Mouse (Mus musculus): Measurements from ENCODE around the gene Evi2. TPM values are rescaled to one million over a fixed set of nuclear protein-coding genes. Genes with fewer than 3 reads are reported as not detected.
A peak's percentile ranks its signal among the peaks of the same experiment; 100 is the strongest.

Evi2 gene
- polyA plus RNA-seq, 1 experiment from 2014 or later = 1.1 TPM

GRCm38 (mm10) chr11:79563493-79563892, 33.1 kb upstream of the Evi2 start:
- Histone ChIP-seq H3K27ac (replicated peaks in 1 of 2; ENCODE audit: control insufficient read depth in 1 of 2, insufficient read depth in 1 of 2, low read depth in 2 of 2, low read length in 2 of 2) (no peak overlapping the region), H3K4me2 (ENCODE audit: low read length) (no peak overlapping the region), H3K4me1 (ENCODE audit: control insufficient read depth in 2 of 2, insufficient read depth in 2 of 2, low read length in 2 of 2) (no peaks in the 10 kb centered on the region), H3K4me3 (ENCODE audit: control insufficient read depth in 1 of 2, insufficient read depth in 1 of 2, low read depth in 1 of 2, low read length in 2 of 2) (no peak overlapping the region), H3K9ac (ENCODE audit: low read length) (no peak overlapping the region), H3K9me3 (ENCODE audit: control insufficient read depth, low read length) (no peaks in the 10 kb centered on the region), H3K36me3 (ENCODE audit: control insufficient read depth, insufficient read depth, low read length) (peaks cover 77% of the 10 kb centered on the region), H3K27me3 (ENCODE audit: control insufficient read depth, insufficient read depth, low read length) (no peaks in the 10 kb centered on the region)
- WGBS = 91% methylated on average over 7 of the region's 7 CpGs
- no peak for ATAC-seq (ENCODE audit: insufficient number of reproducible peaks, insufficient read depth, low FRiP score, low read depth)

GRCm38 (mm10) chr11:79560536-79560935, 30.1 kb upstream of the Evi2 start:
- no peaks in the 10 kb centered on the region for H3K27me3 ChIP-seq (ENCODE audit: control insufficient read depth, insufficient read depth, low read length)
- no peak overlapping the region for H3K4me3 ChIP-seq (ENCODE audit: control insufficient read depth in 1 of 2, insufficient read depth in 1 of 2, low read depth in 1 of 2, low read length in 2 of 2)

GRCm38 (mm10) chr11:79552622-79553021, 22.2 kb upstream of the Evi2 start:
- peaks cover 0 to 6% of the 10 kb centered on the region in 2 experiments; a peak in 1 of 4 replicates for H3K4me1 ChIP-seq (ENCODE audit: control insufficient read depth in 2 of 2, insufficient read depth in 2 of 2, low read length in 2 of 2)
- 44% methylated on average over 1 of the region's 1 CpGs for whole genome bisulfite sequencing
- ATAC-seq (ENCODE audit: insufficient number of reproducible peaks, insufficient read depth, low FRiP score, low read depth) = no peak
- H3K27me3 ChIP-seq (ENCODE audit: control insufficient read depth, insufficient read depth, low read length) = no peaks in the 10 kb centered on the region
- no peak overlapping the region for H3K9ac ChIP-seq (ENCODE audit: low read length)
- no peak overlapping the region for H3K4me2 ChIP-seq (ENCODE audit: low read length)
- no peak overlapping the region for H3K27ac ChIP-seq (replicated peaks in 1 of 2; ENCODE audit: control insufficient read depth in 1 of 2, insufficient read depth in 1 of 2, low read depth in 2 of 2, low read length in 2 of 2)
- H3K9me3 ChIP-seq (ENCODE audit: control insufficient read depth, low read length) = no peaks in the 10 kb centered on the region
- H3K36me3 ChIP-seq (ENCODE audit: control insufficient read depth, insufficient read depth, low read length) = peaks cover 88% of the 10 kb centered on the region
- H3K4me3 ChIP-seq (ENCODE audit: control insufficient read depth in 1 of 2, insufficient read depth in 1 of 2, low read depth in 1 of 2, low read length in 2 of 2) = no peak overlapping the region

More at GRCm38 (mm10) chr11:79560536-79560935, 30.1 kb upstream of the Evi2 start:
- H3K4me2 ChIP-seq (ENCODE audit: low read length) = no peak overlapping the region
- WGBS = 91% methylated on average over 4 of the region's 4 CpGs
- H3K9ac ChIP-seq (ENCODE audit: low read length) = no peak overlapping the region
- ATAC-seq (ENCODE audit: insufficient number of reproducible peaks, insufficient read depth, low FRiP score, low read depth) = no peak
- no peaks in the 10 kb centered on the region for H3K9me3 ChIP-seq (ENCODE audit: control insufficient read depth, low read length)
- no peaks in the 10 kb centered on the region for H3K4me1 ChIP-seq (ENCODE audit: control insufficient read depth in 2 of 2, insufficient read depth in 2 of 2, low read length in 2 of 2)
- H3K27ac ChIP-seq (replicated peaks in 1 of 2; ENCODE audit: control insufficient read depth in 1 of 2, insufficient read depth in 1 of 2, low read depth in 2 of 2, low read length in 2 of 2) = no peak overlapping the region
- peaks cover 71% of the 10 kb centered on the region for H3K36me3 ChIP-seq (ENCODE audit: control insufficient read depth, insufficient read depth, low read length)

- no peak overlapping the region for H3K9ac ChIP-seq (ENCODE audit: low read length)
- H3K27ac ChIP-seq (replicated peaks in 1 of 2; ENCODE audit: control insufficient read depth in 1 of 2, insufficient read depth in 1 of 2, low read depth in 2 of 2, low read length in 2 of 2) = no peak overlapping the region
- no peaks in the 10 kb centered on the region for H3K9me3 ChIP-seq (ENCODE audit: control insufficient read depth, low read length)
- no peaks in the 10 kb centered on the region for H3K27me3 ChIP-seq (ENCODE audit: control insufficient read depth, insufficient read depth, low read length)
- H3K4me1 ChIP-seq (ENCODE audit: control insufficient read depth in 2 of 2, insufficient read depth in 2 of 2, low read length in 2 of 2) = peaks cover 12 to 18% of the 10 kb centered on the region in 2 experiments
- H3K36me3 ChIP-seq (ENCODE audit: control insufficient read depth, insufficient read depth, low read length) = peaks cover 48% of the 10 kb centered on the region
- 93% methylated on average over 3 of the region's 3 CpGs for WGBS
- no peak for ATAC-seq (ENCODE audit: insufficient number of reproducible peaks, insufficient read depth, low FRiP score, low read depth)
- no peak overlapping the region for H3K4me2 ChIP-seq (ENCODE audit: low read length)
- H3K4me3 ChIP-seq (ENCODE audit: control insufficient read depth in 1 of 2, insufficient read depth in 1 of 2, low read depth in 1 of 2, low read length in 2 of 2) = no peak overlapping the region
These were observed 5.9 kb upstream of the Evi2 start for GRCm38 (mm10) chr11:79536293-79536692.

GRCm38 (mm10) chr11:79535554-79535953, 5.2 kb upstream of the Evi2 start:
- WGBS = 76% methylated on average over 4 of the region's 4 CpGs
- Histone ChIP-seq H3K27me3 (ENCODE audit: control insufficient read depth, insufficient read depth, low read length) (no peaks in the 10 kb centered on the region), H3K4me3 (ENCODE audit: control insufficient read depth in 1 of 2, insufficient read depth in 1 of 2, low read depth in 1 of 2, low read length in 2 of 2) (no peak overlapping the region), H3K36me3 (ENCODE audit: control insufficient read depth, insufficient read depth, low read length) (peaks cover 46% of the 10 kb centered on the region), H3K4me2 (ENCODE audit: low read length) (no peak overlapping the region), H3K9me3 (ENCODE audit: control insufficient read depth, low read length) (no peaks in the 10 kb centered on the region), H3K9ac (ENCODE audit: low read length) (no peak overlapping the region), H3K27ac (replicated peaks in 1 of 2; ENCODE audit: control insufficient read depth in 1 of 2, insufficient read depth in 1 of 2, low read depth in 2 of 2, low read length in 2 of 2) (no peak overlapping the region), H3K4me1 (ENCODE audit: control insufficient read depth in 2 of 2, insufficient read depth in 2 of 2, low read length in 2 of 2) (peaks cover 12 to 18% of the 10 kb centered on the region in 2 experiments)
- no peak for ATAC-seq (ENCODE audit: insufficient number of reproducible peaks, insufficient read depth, low FRiP score, low read depth)

- Histone ChIP-seq H3K36me3 (ENCODE audit: control insufficient read depth, insufficient read depth, low read length) (peaks cover 41% of the 10 kb centered on the region), H3K27ac (replicated peaks in 1 of 2; ENCODE audit: control insufficient read depth in 1 of 2, insufficient read depth in 1 of 2, low read depth in 2 of 2, low read length in 2 of 2) (peak overlapping the region; percentile 33 to 47; a peak in 2 of 4 replicates), H3K27me3 (ENCODE audit: control insufficient read depth, insufficient read depth, low read length) (no peaks in the 10 kb centered on the region), H3K4me3 (ENCODE audit: control insufficient read depth in 1 of 2, insufficient read depth in 1 of 2, low read depth in 1 of 2, low read length in 2 of 2) (no peak overlapping the region), H3K4me1 (ENCODE audit: control insufficient read depth in 2 of 2, insufficient read depth in 2 of 2, low read length in 2 of 2) (peaks cover 12 to 18% of the 10 kb centered on the region in 2 experiments), H3K4me2 (ENCODE audit: low read length) (no peak overlapping the region), H3K9ac (ENCODE audit: low read length) (no peak overlapping the region), H3K9me3 (ENCODE audit: control insufficient read depth, low read length) (no peaks in the 10 kb centered on the region)
- 73% methylated on average over 8 of the region's 8 CpGs for WGBS
- ATAC-seq (ENCODE audit: insufficient number of reproducible peaks, insufficient read depth, low FRiP score, low read depth) = peak; percentile 50; the same call in 1 of the 2 replicates
These were observed 3.7 kb upstream of the Evi2 start for GRCm38 (mm10) chr11:79533950-79534690.

- Histone ChIP-seq H3K4me3 (ENCODE audit: control insufficient read depth in 1 of 2, insufficient read depth in 1 of 2, low read depth in 1 of 2, low read length in 2 of 2) (no peak overlapping the region), H3K4me1 (ENCODE audit: control insufficient read depth in 2 of 2, insufficient read depth in 2 of 2, low read length in 2 of 2) (peaks cover 12 to 18% of the 10 kb centered on the region in 2 experiments), H3K27me3 (ENCODE audit: control insufficient read depth, insufficient read depth, low read length) (no peaks in the 10 kb centered on the region), H3K27ac (replicated peaks in 1 of 2; ENCODE audit: control insufficient read depth in 1 of 2, insufficient read depth in 1 of 2, low read depth in 2 of 2, low read length in 2 of 2) (no peak overlapping the region), H3K9ac (ENCODE audit: low read length) (no peak overlapping the region), H3K36me3 (ENCODE audit: control insufficient read depth, insufficient read depth, low read length) (peaks cover 38% of the 10 kb centered on the region), H3K4me2 (ENCODE audit: low read length) (no peak overlapping the region), H3K9me3 (ENCODE audit: control insufficient read depth, low read length) (no peaks in the 10 kb centered on the region)
- peak; percentile 69; the same call in 1 of the 2 replicates for ATAC-seq (ENCODE audit: insufficient number of reproducible peaks, insufficient read depth, low FRiP score, low read depth)
- 30% methylated on average over 6 of the region's 6 CpGs for WGBS
These were observed 2.9 kb upstream of the Evi2 start for GRCm38 (mm10) chr11:79533311-79533710.

All from heart, embryonic 14.5 days (tissue).